Mouse (Mus musculus) thymus, adult 2 months (tissue): ENCODE measurements around the gene Agk. TPM values are rescaled to one million over a fixed set of nuclear protein-coding genes. Genes with fewer than 3 reads are reported as not detected.

ENCODE experiments used
- DNase-seq: peaks from one replicate; pipeline ENCODE4 v3.0.0; 2021
- H3K27ac ChIP-seq: fragments of 200-500 bp; 2 replicates; pipeline ENCODE4 v1.5.1; 2012; ENCODE audit warnings: low read length, control low read depth; ENCODE audit not compliant: control insufficient read depth, insufficient read depth
- H3K27me3 ChIP-seq: fragments of 200-500 bp; 2 replicates; pipeline ENCODE4 v1.6.1; 2012; ENCODE audit warnings: mild to moderate bottlenecking, low read length, moderate library complexity, mixed read lengths; ENCODE audit not compliant: control insufficient read depth, insufficient read depth
- H3K36me3 ChIP-seq: fragments of 200-500 bp; 2 replicates; pipeline ENCODE4 v1.6.1; 2012; ENCODE audit warnings: mild to moderate bottlenecking, low read length, moderate library complexity; ENCODE audit not compliant: control insufficient read depth, insufficient read depth
- H3K4me1 ChIP-seq: fragments of 200-500 bp; replicated peaks from 2 replicates; pipeline ENCODE4 v1.6.1; 2012; ENCODE audit warnings: low read length; ENCODE audit not compliant: control insufficient read depth, insufficient read depth
- H3K4me3 ChIP-seq: fragments of 200-500 bp; 2 replicates; pipeline ENCODE4 v1.5.1; 2012; ENCODE audit warnings: mild to moderate bottlenecking, low read length, control low read depth, moderate library complexity; ENCODE audit not compliant: control insufficient read depth, insufficient read depth
- CTCF ChIP-seq: fragments of 200-500 bp; IDR thresholded peaks from 2 replicates; pipeline ENCODE4 v1.5.1; 2012; ENCODE audit warnings: mild to moderate bottlenecking, control low read depth, low read length, moderate library complexity, borderline replicate concordance; ENCODE audit not compliant: control insufficient read depth, poor library complexity, insufficient read depth; ENCODE audit errors: extremely low read depth
- POLR2A ChIP-seq: fragments of 200-500 bp; IDR thresholded peaks from 2 replicates; pipeline ENCODE4 v1.6.1; 2012; ENCODE audit warnings: mild to moderate bottlenecking, low read length, control low read depth, moderate library complexity; ENCODE audit not compliant: control insufficient read depth, poor library complexity, insufficient read depth; ENCODE audit errors: extremely low read depth
- WGBS: fragments of 180-500 bp; shearing (Covaris S2); methylation state at CpG from one replicate; pipeline ENCODE4 v1.1.7; 2018; 5-methylcytosine and 5-hydroxymethylcytosine counted together
- polyA plus RNA-seq: library from polyadenylated mRNA; depleted of rRNA; stranded (reverse); fragments of >200 nt; gene quantifications from 2 replicates; pipeline ENCODE4 v1.2.3, GENCODE M21; 2012

The Agk gene
- polyA plus RNA-seq, 1 experiment = 18.9 TPM

GRCm38 (mm10) chr6:40430878-40431277, 105.9 kb downstream of the Agk start:
- TF ChIP-seq POLR2A (no peak), CTCF (no peak)
- H3K36me3 ChIP-seq = no peaks in the 10 kb centered on the region
- peaks cover 9% of the 10 kb centered on the region for H3K4me1 ChIP-seq
- no peaks in the 10 kb centered on the region for H3K27me3 ChIP-seq
- no peak overlapping the region for H3K4me3 ChIP-seq
- 82% methylated on average over 3 of the region's 3 CpGs for WGBS
- no peak overlapping the region for H3K27ac ChIP-seq
- no peak for DNase-seq

DNA sequence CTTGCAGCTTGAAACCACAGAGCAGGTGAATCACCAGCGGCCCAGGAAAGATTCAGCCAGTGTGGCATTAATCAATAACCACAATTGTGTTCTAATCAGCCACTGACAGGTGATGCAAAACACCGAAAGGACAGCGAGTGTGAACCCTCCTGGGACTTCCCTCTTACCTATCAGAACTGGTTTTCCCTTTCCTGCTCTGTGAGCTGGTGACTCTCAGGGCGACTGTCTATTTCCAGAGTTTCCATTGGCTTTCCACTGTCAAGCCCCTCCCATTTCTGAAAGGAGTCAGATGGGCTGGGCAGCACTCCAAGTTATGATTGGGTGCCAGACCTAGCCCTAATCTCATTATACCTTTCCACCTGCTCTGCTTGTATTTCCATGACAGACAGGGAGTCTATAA, 106.4 kb downstream of the Agk start:
- WGBS = 84% methylated on average over 4 of the region's 4 CpGs

DNA sequence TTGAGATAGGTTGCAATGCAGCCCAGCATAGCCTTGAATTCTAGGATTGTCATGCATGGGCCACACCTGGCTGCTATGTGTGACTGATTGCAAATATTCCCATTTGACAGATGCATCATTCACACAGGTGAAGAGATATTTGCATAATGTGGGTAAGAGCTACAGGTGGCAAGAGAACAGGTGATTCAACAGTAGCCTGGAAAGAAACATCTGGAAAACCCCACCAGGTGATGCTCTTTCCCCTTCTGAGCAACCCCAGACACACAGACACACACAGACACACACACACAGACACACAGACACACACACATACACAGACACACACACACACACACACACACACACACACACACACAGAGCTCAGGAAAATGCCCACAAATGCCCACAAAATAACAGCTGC, 106.8 kb downstream of the Agk start:
- no peak for DNase-seq
- H3K27me3 ChIP-seq = no peaks in the 10 kb centered on the region
- H3K36me3 ChIP-seq = no peaks in the 10 kb centered on the region
- peaks cover 12% of the 10 kb centered on the region for H3K4me1 ChIP-seq
- no peak overlapping the region for H3K4me3 ChIP-seq
- no peak overlapping the region for H3K27ac ChIP-seq
- TF ChIP-seq POLR2A = no peak
- TF ChIP-seq CTCF = no peak

More for the DNA sequence above, 106.4 kb downstream of the Agk start:
- Histone ChIP-seq H3K4me1 (peaks cover 12% of the 10 kb centered on the region), H3K27ac (no peak overlapping the region), H3K36me3 (no peaks in the 10 kb centered on the region), H3K4me3 (no peak overlapping the region), H3K27me3 (no peaks in the 10 kb centered on the region)
- DNase-seq = no peak
- no peak for TF ChIP-seq POLR2A
- no peak for TF ChIP-seq CTCF

GRCm38 (mm10) chr6:40432346-40433275, 107.6 kb downstream of the Agk start:
- Histone ChIP-seq H3K4me3 (no peak overlapping the region), H3K27me3 (no peaks in the 10 kb centered on the region), H3K36me3 (no peaks in the 10 kb centered on the region), H3K4me1 (peaks cover 12% of the 10 kb centered on the region), H3K27ac (no peak overlapping the region)
- DNase-seq = no peak
- WGBS = 90% methylated on average over 17 of the region's 17 CpGs
- TF ChIP-seq CTCF = no peak
- TF ChIP-seq POLR2A = no peak

GRCm38 (mm10) chr6:40434697-40435096, 109.7 kb downstream of the Agk start:
- no peak for TF ChIP-seq CTCF
- no peak for TF ChIP-seq POLR2A
- no peak overlapping the region for H3K27ac ChIP-seq
- DNase-seq = no peak
- peaks cover 12% of the 10 kb centered on the region for H3K4me1 ChIP-seq
- H3K4me3 ChIP-seq = peak overlapping the region; percentile 89
- no peaks in the 10 kb centered on the region for H3K27me3 ChIP-seq
- WGBS = 53% methylated on average over 7 of the region's 7 CpGs
- H3K36me3 ChIP-seq = no peaks in the 10 kb centered on the region

- Histone ChIP-seq H3K4me3 (peak overlapping the region; percentile 89), H3K36me3 (no peaks in the 10 kb centered on the region), H3K27ac (no peak overlapping the region), H3K4me1 (peaks cover 14% of the 10 kb centered on the region), H3K27me3 (no peaks in the 10 kb centered on the region)
- DNase-seq = peak; percentile 75
- 1% methylated on average over 71 of the region's 72 CpGs for WGBS
- TF ChIP-seq CTCF (0 out of 2 replicates have a peak, but pooled peaks have one; percentile 27), POLR2A (no peak)
Measured at GRCm38 (mm10) chr6:40435151-40436046, 110.4 kb downstream of the Agk start.
